Mouse (Mus musculus) myocyte (in vitro differentiated cells): ENCODE results near the gene Zfp512.

Source experiments
- TCF12 ChIP-seq: IDR thresholded peaks from one replicate; pipeline ENCODE4 v1.6.1; 2011; ENCODE audit warnings: mild to moderate bottlenecking, control low read depth; ENCODE audit not compliant: poor library complexity, insufficient read depth, severe bottlenecking
- USF1 ChIP-seq: IDR thresholded peaks from one replicate; pipeline ENCODE4 v1.6.1; 2011; ENCODE audit warnings: low read depth, mild to moderate bottlenecking, control low read depth, moderate library complexity

GRCm38 (mm10) chr5:31504843-31505242, 52.6 kb downstream of the Zfp512 start:
- no peak for TF ChIP-seq TCF12
- TF ChIP-seq USF1 = no peak
